ENCODE assay signal across 14 mouse cellular contexts in genomic region chr8:126830242-126830530, GRCm38 (mm10).
DNase-seq lines count a peak whose midpoint lies in the region; ATAC-seq and TF ChIP-seq lines count a peak whose summit lies in the region.
"Had no signal": no experiment of that assay in that cellular context is flagged by ENCODE, and none has a peak within 500 bp of the region (broad histone marks: within the 10 kb centered on the region; RNA-seq: fewer than 3 reads in every experiment).

No protein-coding gene starts in this region.

- intact Hi-C loops in heart, postnatal 10 days (cut with DNase I): no loop called here
- intact Hi-C loops in left cerebral cortex, adult 2 months (cut with DNase I): no loop called here

- WGBS in heart, embryonic 13.5 days: 74% methylated on average over 5 of the region's 5 CpGs
- WGBS in embryonic facial prominence, embryonic 10.5 days: 48% methylated on average over 5 of the region's 5 CpGs
- WGBS in liver, postnatal 0 days (ENCODE audit: insufficient replicate concordance): 76% methylated on average over 5 of the region's 5 CpGs
- WGBS in neural tube, embryonic 15.5 days: 44% methylated on average over 5 of the region's 5 CpGs

- no peaks in the 10 kb centered on the region for H3K9me3 ChIP-seq in heart, embryonic 13.5 days
- H3K9me3 ChIP-seq in embryonic facial prominence, embryonic 10.5 days: no peaks in the 10 kb centered on the region
- no peaks in the 10 kb centered on the region for H3K9me3 ChIP-seq in liver, postnatal 0 days (ENCODE audit: low read length)
- H3K9me3 ChIP-seq in neural tube, embryonic 15.5 days (replicated peaks): no peaks in the 10 kb centered on the region
- H3K9me3 ChIP-seq: embryonic facial prominence, embryonic 12.5 days had no signal

- peak overlapping the region; percentile 73 for H3K27ac ChIP-seq in heart, embryonic 13.5 days (replicated peaks)
- peak overlapping the region; percentile 15; the same call in 1 of the 2 replicates for H3K27ac ChIP-seq in left cerebral cortex, adult 2 months
- H3K27ac ChIP-seq in embryonic facial prominence, embryonic 10.5 days (replicated peaks): peak overlapping the region; percentile 59; the same call in 1 of the 2 replicates
- peak overlapping the region; percentile 84 for H3K27ac ChIP-seq in liver, postnatal 0 days (ENCODE audit: low read depth)
- H3K27ac ChIP-seq in neural tube, embryonic 15.5 days (replicated peaks): no peak overlapping the region
- H3K27ac ChIP-seq: embryonic facial prominence, embryonic 12.5 days had no signal

- H3K4me3 ChIP-seq in heart, embryonic 13.5 days: no peak overlapping the region
- H3K4me3 ChIP-seq in left cerebral cortex, adult 2 months: no peak overlapping the region
- H3K4me3 ChIP-seq in embryonic facial prominence, embryonic 10.5 days: no peak overlapping the region
- no peak overlapping the region for H3K4me3 ChIP-seq in liver, postnatal 0 days (ENCODE audit: low read depth, low read length)
- H3K4me3 ChIP-seq in neural tube, embryonic 15.5 days (replicated peaks): no peak overlapping the region
- H3K4me3 ChIP-seq: embryonic facial prominence, embryonic 12.5 days had no signal

- DNase-seq in heart, postnatal 10 days: no peak
- DNase-seq in left cerebral cortex, adult 2 months (ENCODE audit: extremely low spot score in 1 of 2, low spot score in 2 of 2): no peak
- DNase-seq in left cerebral cortex, adult 8-10 months (ENCODE audit: low spot score in 2 of 2): no peak
- DNase-seq in embryonic facial prominence, embryonic 10.5 days (ENCODE audit: low spot score): no peak
- no peak for DNase-seq in liver, postnatal 0 days
- no peak for DNase-seq in adrenal gland, postnatal 14 days
- DNase-seq: adrenal gland, postnatal 25 days; cerebellum, adult 2 months; forebrain, postnatal 0 days; thymus, postnatal 14 days had no signal

- peak overlapping the region; percentile 40; the same call in 1 of the 2 replicates for H3K9ac ChIP-seq in heart, embryonic 13.5 days
- no peak overlapping the region for H3K9ac ChIP-seq in liver, postnatal 0 days (replicated peaks)
- H3K9ac ChIP-seq in neural tube, embryonic 15.5 days (replicated peaks): no peak overlapping the region
- H3K9ac ChIP-seq: embryonic facial prominence, embryonic 12.5 days; forebrain, postnatal 0 days had no signal

- H3K36me3 ChIP-seq in heart, embryonic 13.5 days: no peaks in the 10 kb centered on the region
- H3K36me3 ChIP-seq in embryonic facial prominence, embryonic 10.5 days (replicated peaks): no peaks in the 10 kb centered on the region
- no peaks in the 10 kb centered on the region for H3K36me3 ChIP-seq in liver, postnatal 0 days (replicated peaks; ENCODE audit: insufficient read depth, low read length)
- no peaks in the 10 kb centered on the region for H3K36me3 ChIP-seq in neural tube, embryonic 15.5 days
- H3K36me3 ChIP-seq: embryonic facial prominence, embryonic 12.5 days had no signal

- H3K4me2 ChIP-seq in heart, embryonic 13.5 days: no peak overlapping the region
- no peak overlapping the region for H3K4me2 ChIP-seq in liver, postnatal 0 days (ENCODE audit: low read depth, low read length)
- H3K4me2 ChIP-seq in neural tube, embryonic 15.5 days: no peak overlapping the region
- H3K4me2 ChIP-seq: embryonic facial prominence, embryonic 12.5 days had no signal

- peaks cover 95% of the 10 kb centered on the region for H3K4me1 ChIP-seq in heart, embryonic 13.5 days
- H3K4me1 ChIP-seq in embryonic facial prominence, embryonic 10.5 days: peaks cover 88% of the 10 kb centered on the region
- H3K4me1 ChIP-seq in liver, postnatal 0 days (ENCODE audit: insufficient read depth): peaks cover 91% of the 10 kb centered on the region
- peaks cover 48% of the 10 kb centered on the region for H3K4me1 ChIP-seq in neural tube, embryonic 15.5 days

- no peak for TF ChIP-seq EP300 in liver, postnatal 0 days (IDR thresholded peaks at IDR 0.05; ENCODE audit: low read depth)

- no peak for TF ChIP-seq CTCF in left cerebral cortex, adult 2 months (IDR thresholded peaks at IDR 0.05)
- no peak for TF ChIP-seq CTCF in liver, postnatal 0 days (IDR thresholded peaks at IDR 0.05; ENCODE audit: low read depth)

- H3K27me3 ChIP-seq in heart, embryonic 13.5 days (replicated peaks): no peaks in the 10 kb centered on the region
- H3K27me3 ChIP-seq in embryonic facial prominence, embryonic 10.5 days (replicated peaks; ENCODE audit: low read depth, poor library complexity, severe bottlenecking): no peaks in the 10 kb centered on the region
- no peaks in the 10 kb centered on the region for H3K27me3 ChIP-seq in liver, postnatal 0 days (ENCODE audit: insufficient read depth, low read length)
- H3K27me3 ChIP-seq in neural tube, embryonic 15.5 days (replicated peaks): no peaks in the 10 kb centered on the region
- H3K27me3 ChIP-seq: embryonic facial prominence, embryonic 12.5 days; Patski had no signal

- ATAC-seq in heart, embryonic 13.5 days (ENCODE audit: extremely low read depth, insufficient number of reproducible peaks, low FRiP score, low TSS enrichment): no peak
- no peak for ATAC-seq in liver, postnatal 0 days
- ATAC-seq in neural tube, embryonic 15.5 days (ENCODE audit: low FRiP score): no peak
- ATAC-seq: forebrain, postnatal 0 days had no signal
